Mouse (Mus musculus): ENCODE measurements around the gene Chst3. TPM values are rescaled to one million over a fixed set of nuclear protein-coding genes. Genes with fewer than 3 reads are reported as not detected.
"Not testable (repeated sequence)": the region's sequence is repeated elsewhere in the genome, so short reads cannot be mapped to it uniquely, and the experiment has no call there.

Gene Chst3
- total and polyA plus RNA-seq, 2 experiments from 2014 or later: 0.61 to 3.9 TPM

DNA sequence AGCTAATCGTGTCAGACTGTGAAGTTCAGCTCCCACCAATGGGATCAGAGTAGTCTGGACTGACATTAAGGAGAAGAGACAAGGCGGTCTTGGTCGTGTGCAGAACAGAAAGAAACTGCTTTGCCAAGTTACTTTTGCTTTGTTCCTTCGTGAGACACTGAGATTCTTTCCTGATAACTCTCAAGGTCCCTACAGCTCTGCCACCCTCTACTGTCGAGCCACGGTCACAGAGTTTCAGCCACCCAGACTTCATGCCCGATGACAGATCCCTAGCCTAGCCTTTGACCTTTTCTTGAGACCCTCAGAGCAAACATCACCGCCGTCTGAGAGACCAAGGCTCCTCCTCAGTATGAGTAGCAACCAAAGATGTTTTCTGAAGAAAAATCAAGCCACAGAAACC lies 14.9 kb upstream of the Chst3 start:
- Histone ChIP-seq H3K4me1 (ENCODE audit: insufficient read depth) (no peaks in the 10 kb centered on the region), H3K9ac (no peak overlapping the region), H3K27me3 (ENCODE audit: insufficient read depth, low read length) (no peaks in the 10 kb centered on the region), H3K4me3 (ENCODE audit: low read depth, low read length) (no peak overlapping the region), H3K9me3 (ENCODE audit: low read length) (no peaks in the 10 kb centered on the region), H3K36me3 (ENCODE audit: insufficient read depth) (no peaks in the 10 kb centered on the region), H3K4me2 (ENCODE audit: low read depth) (no peak overlapping the region), H3K27ac (ENCODE audit: low read depth, low read length) (no peak overlapping the region)
- no peak for TF ChIP-seq CTCF (IDR thresholded peaks at IDR 0.05; ENCODE audit: low read depth)
- ATAC-seq: no peak
- DNase-seq: no peak
- WGBS: 83% methylated on average over 9 of the region's 9 CpGs

DNA sequence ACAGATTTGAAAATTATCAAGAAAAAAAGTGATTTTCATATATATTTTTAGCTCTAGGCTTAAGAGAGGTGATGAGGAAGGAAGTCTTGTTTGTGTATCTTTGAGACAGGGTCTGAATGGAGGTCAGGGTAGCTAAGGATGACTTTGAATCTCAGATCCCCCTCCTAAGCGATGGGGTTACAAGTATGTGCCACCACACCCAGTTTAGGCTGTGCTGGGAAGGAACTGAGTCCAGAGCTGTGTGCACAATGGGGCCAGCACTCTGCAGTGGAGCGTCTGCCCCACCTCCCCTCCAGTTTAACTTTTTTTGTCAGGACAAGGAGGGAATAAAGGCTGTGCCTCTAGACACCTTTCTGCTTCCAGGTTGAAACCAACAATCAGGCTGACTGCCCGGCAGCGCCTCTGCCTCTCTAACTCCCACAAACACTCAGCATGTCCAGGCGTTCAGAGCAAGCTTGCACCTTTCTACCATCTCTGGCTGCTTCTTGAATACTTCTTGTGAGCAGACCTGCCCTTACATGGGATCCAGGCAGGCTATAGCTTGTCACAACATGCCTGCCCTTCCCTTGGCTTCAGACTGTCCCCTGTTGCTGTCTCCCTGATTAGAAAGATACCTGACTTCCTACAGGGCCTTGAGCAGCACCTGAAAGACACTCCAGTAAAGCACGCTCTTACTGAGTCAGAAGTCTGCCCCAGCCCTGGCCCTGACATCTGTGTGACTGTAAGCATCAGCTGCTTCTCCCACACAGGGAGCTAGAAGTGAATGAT lies 11.4 kb upstream of the Chst3 start:
- Histone ChIP-seq H3K9ac (no peak overlapping the region), H3K27ac (ENCODE audit: low read depth, low read length) (no peak overlapping the region), H3K4me2 (ENCODE audit: low read depth) (no peak overlapping the region), H3K9me3 (ENCODE audit: low read length) (no peaks in the 10 kb centered on the region), H3K4me1 (ENCODE audit: insufficient read depth) (no peaks in the 10 kb centered on the region), H3K4me3 (ENCODE audit: low read depth, low read length) (no peak overlapping the region), H3K27me3 (ENCODE audit: insufficient read depth, low read length) (no peaks in the 10 kb centered on the region), H3K36me3 (ENCODE audit: insufficient read depth) (no peaks in the 10 kb centered on the region)
- no peak for TF ChIP-seq CTCF (IDR thresholded peaks at IDR 0.05; ENCODE audit: low read depth)
- 80% methylated on average over 6 of the region's 6 CpGs for WGBS
- DNase-seq: no peak
- ATAC-seq: no peak

DNA sequence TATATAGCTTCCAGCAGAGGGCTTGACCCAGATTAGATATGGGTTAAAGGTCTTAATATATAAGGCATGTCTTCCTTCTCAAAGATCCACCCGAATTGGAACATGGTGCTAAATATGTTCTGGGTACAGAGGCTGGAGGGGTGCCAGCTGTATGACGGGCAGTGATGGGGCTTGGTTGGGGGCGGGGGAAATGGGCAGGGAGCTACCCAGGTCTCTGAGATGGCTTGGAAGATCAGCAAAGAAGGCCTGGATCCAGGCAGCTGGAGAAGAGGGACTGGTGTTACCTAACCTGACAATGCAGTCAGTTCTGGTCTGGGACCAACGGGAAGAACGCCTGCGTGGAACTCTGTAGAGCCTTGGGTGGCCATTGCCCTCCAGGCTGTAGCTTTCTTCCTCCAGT lies 10.1 kb upstream of the Chst3 start:
- H3K9ac ChIP-seq: no peak overlapping the region
- no peaks in the 10 kb centered on the region for H3K27me3 ChIP-seq (ENCODE audit: insufficient read depth, low read length)
- H3K4me1 ChIP-seq (ENCODE audit: insufficient read depth): no peaks in the 10 kb centered on the region
- H3K4me3 ChIP-seq (ENCODE audit: low read depth, low read length): no peak overlapping the region
- H3K27ac ChIP-seq (ENCODE audit: low read depth, low read length): no peak overlapping the region
- H3K36me3 ChIP-seq (ENCODE audit: insufficient read depth): no peaks in the 10 kb centered on the region
- ATAC-seq (no peak), DNase-seq (no peak)
- no peak for TF ChIP-seq CTCF (IDR thresholded peaks at IDR 0.05; ENCODE audit: low read depth)
- WGBS: 87% methylated on average over 6 of the region's 6 CpGs
- no peaks in the 10 kb centered on the region for H3K9me3 ChIP-seq (ENCODE audit: low read length)
- H3K4me2 ChIP-seq (ENCODE audit: low read depth): no peak overlapping the region

DNA sequence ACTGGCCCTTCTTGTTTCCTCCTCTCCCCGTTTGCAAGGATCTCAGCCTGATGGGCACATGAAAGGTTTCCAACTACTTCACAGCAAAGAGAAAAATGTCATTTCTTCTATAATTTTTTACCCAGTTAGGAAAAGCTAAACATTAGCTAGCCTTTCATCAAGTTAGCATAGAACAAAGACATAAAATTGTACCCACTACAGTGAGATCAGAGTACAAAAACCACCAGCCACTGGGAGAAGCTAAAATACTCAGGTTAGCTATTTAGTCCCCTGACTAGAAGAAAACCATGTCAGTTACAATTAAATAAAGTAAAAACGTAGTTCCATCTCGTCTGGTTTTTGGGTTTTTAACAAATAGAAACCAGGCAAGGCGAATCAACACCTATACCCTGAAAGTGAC lies 8.6 kb upstream of the Chst3 start:
- WGBS: 79% methylated on average over 4 of the region's 4 CpGs
- no peaks in the 10 kb centered on the region for H3K27me3 ChIP-seq (ENCODE audit: insufficient read depth, low read length)

DNA sequence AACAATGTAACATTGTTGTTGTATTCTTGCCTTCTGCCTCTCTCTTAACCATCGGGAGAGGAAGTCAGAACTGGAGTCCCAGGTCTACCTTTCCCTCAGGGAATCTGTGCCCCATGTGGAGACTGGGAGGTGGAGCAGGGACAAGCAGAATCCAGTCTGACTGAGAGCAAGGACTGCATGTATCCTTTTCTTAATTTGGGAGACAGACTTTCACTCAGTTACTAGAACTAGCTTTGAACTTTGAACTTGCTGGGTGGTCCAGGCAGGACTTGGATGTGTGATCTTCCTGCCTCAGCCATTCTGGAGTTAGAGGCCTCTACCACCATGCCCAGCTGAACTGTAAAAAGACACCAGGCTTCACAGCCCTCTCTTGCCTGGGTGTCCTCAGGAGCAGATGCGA lies 5.5 kb upstream of the Chst3 start:
- Histone ChIP-seq H3K4me2 (ENCODE audit: low read depth) (no peak overlapping the region), H3K36me3 (ENCODE audit: insufficient read depth) (no peaks in the 10 kb centered on the region), H3K27me3 (ENCODE audit: insufficient read depth, low read length) (no peaks in the 10 kb centered on the region), H3K9ac (no peak overlapping the region), H3K9me3 (ENCODE audit: low read length) (no peaks in the 10 kb centered on the region), H3K4me3 (ENCODE audit: low read depth, low read length) (no peak overlapping the region), H3K4me1 (ENCODE audit: insufficient read depth) (no peaks in the 10 kb centered on the region), H3K27ac (ENCODE audit: low read depth, low read length) (no peak overlapping the region)
- no peak for TF ChIP-seq CTCF (IDR thresholded peaks at IDR 0.05; ENCODE audit: low read depth)
- WGBS: 78% methylated on average over 2 of the region's 2 CpGs
- ATAC-seq: no peak
- no peak for DNase-seq

More for the DNA sequence above, 8.6 kb upstream of the Chst3 start:
- Histone ChIP-seq H3K36me3 (ENCODE audit: insufficient read depth) (no peaks in the 10 kb centered on the region), H3K9me3 (ENCODE audit: low read length) (no peaks in the 10 kb centered on the region), H3K4me2 (ENCODE audit: low read depth) (no peak overlapping the region), H3K9ac (no peak overlapping the region), H3K4me3 (ENCODE audit: low read depth, low read length) (no peak overlapping the region), H3K27ac (ENCODE audit: low read depth, low read length) (no peak overlapping the region), H3K4me1 (ENCODE audit: insufficient read depth) (no peaks in the 10 kb centered on the region)
- no peak for TF ChIP-seq CTCF (IDR thresholded peaks at IDR 0.05; ENCODE audit: low read depth)
- no peak for ATAC-seq
- DNase-seq: no peak

DNA sequence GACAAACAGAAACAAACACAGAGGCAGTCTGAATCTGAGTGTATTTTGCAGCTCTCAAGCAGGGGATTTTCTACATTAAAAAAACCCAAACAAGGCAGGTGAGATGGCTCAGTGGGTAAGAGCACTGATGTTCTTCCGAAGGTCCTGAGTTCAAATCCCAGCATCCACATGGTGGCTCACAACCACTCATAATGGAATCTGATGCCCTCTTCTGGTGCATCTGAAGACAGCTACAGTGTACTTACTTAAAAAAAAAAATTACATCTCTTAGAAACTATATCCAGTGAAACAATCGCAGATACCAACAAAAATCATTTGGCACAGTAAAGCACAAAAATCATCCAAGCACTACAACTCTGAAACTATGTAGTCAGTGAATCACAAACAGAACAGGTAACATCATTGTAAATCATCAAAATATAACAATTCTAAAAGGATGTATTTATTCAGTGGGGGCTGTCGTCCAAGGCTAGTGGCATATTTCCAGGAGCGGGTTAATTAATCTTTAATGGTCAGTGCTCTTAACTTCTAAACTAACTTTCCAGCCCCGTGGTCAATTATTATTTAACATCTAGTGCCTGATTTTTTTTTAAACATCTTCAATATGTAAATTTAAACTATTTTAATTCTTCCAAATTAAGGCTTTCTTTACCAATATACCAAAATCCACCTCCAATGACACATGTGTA lies 2.7 kb upstream of the Chst3 start:
- H3K27ac ChIP-seq (ENCODE audit: low read depth, low read length): not testable (repeated sequence)
- WGBS: 88% methylated on average over 5 of the region's 5 CpGs

DNA sequence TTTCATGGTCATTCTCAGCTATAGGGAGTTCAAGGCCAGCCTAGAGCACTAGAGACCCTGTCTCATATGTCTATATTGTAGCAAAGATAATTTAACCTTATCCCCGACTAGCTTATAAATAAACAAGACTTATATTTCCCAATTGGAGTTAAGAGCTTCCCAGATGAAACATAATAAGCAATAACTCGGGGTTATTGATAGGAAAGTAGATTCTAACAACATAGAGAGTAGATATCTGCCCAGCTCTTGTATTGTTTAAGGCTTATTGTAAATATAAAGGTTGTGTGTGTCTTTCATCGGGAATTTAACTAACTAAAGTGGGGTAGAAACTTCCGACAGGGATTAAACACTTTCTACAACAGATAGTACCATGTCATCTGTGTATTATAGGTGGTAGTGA lies 1.5 kb upstream of the Chst3 start:
- no peak overlapping the region for H3K27ac ChIP-seq (ENCODE audit: low read depth, low read length)
- no peak overlapping the region for H3K4me3 ChIP-seq (ENCODE audit: low read depth, low read length)
- TF ChIP-seq CTCF (IDR thresholded peaks at IDR 0.05; ENCODE audit: low read depth): no peak
- no peak for DNase-seq
- no peak for ATAC-seq
- no peaks in the 10 kb centered on the region for H3K9me3 ChIP-seq (ENCODE audit: low read length)
- 96% methylated on average over 4 of the region's 4 CpGs for WGBS
- H3K36me3 ChIP-seq (ENCODE audit: insufficient read depth): no peaks in the 10 kb centered on the region
- no peak overlapping the region for H3K4me2 ChIP-seq (ENCODE audit: low read depth)
- H3K4me1 ChIP-seq (ENCODE audit: insufficient read depth): 0 out of 2 replicates have a peak, but pooled peaks cover 5% of the 10 kb centered on the region
- no peak overlapping the region for H3K9ac ChIP-seq
- H3K27me3 ChIP-seq (ENCODE audit: insufficient read depth, low read length): no peaks in the 10 kb centered on the region

More for the DNA sequence above, 2.7 kb upstream of the Chst3 start:
- ATAC-seq; H3K36me3 ChIP-seq (ENCODE audit: insufficient read depth); H3K27me3 ChIP-seq (ENCODE audit: insufficient read depth, low read length); H3K4me2 ChIP-seq (ENCODE audit: low read depth); H3K9me3 ChIP-seq (ENCODE audit: low read length); H3K9ac ChIP-seq; DNase-seq; H3K4me3 ChIP-seq (ENCODE audit: low read depth, low read length); H3K4me1 ChIP-seq (ENCODE audit: insufficient read depth): not testable (repeated sequence)

Measured in forebrain, postnatal 0 days (tissue).